Mouse (Mus musculus): ENCODE results near the gene Ech1.

GRCm38 (mm10) chr7:28830981-28831380 is 6.0 kb downstream of the Ech1 start:
- no peak for TF ChIP-seq MAFK (IDR thresholded peaks at IDR 0.05; ENCODE audit: insufficient read depth, low read depth, low read length)
- TF ChIP-seq HCFC1 (IDR thresholded peaks at IDR 0.05; ENCODE audit: borderline replicate concordance, insufficient read depth, low read length), result no peak
- no peak for TF ChIP-seq ZC3H11A (IDR thresholded peaks at IDR 0.05; ENCODE audit: borderline replicate concordance, low read depth, low read length)
- TF ChIP-seq CHD2 (IDR thresholded peaks at IDR 0.05; ENCODE audit: low read depth, low read length), result no peak

Measured in ES-E14 (cell line).